Mouse (Mus musculus) embryo, embryonic 9.5 days (tissue): ENCODE measurements at regions not wholly inside any gene's neighbourhood (a gene's known extent, or its start where the extent isn't known, plus 50 kb on each side); places are given as distances from the start of the nearest gene placed in this dataset.
"Not testable (repeated sequence)": the region's sequence is repeated elsewhere in the genome, so short reads cannot be mapped to it uniquely, and the experiment has no call there.

Experiments
- DNase-seq: peaks from one replicate; pipeline ENCODE4 v3.0.0-alpha.2; 2017; ENCODE audit errors: extremely low spot score

- not testable (repeated sequence) for DNase-seq
These were observed 95.1 kb downstream of the Stard3nl start for GRCm38 (mm10) chr13:19300320-19301011.

GRCm38 (mm10) chr13:19296325-19296724 lies 99.3 kb downstream of the Stard3nl start:
- no peak for DNase-seq

GRCm38 (mm10) chr13:19293041-19293440 lies 102.6 kb downstream of the Stard3nl start:
- DNase-seq: no peak

GRCm38 (mm10) chr13:19283161-19283560 lies 112.4 kb downstream of the Stard3nl start:
- no peak for DNase-seq

- not testable (repeated sequence) for DNase-seq
These were observed 122.9 kb downstream of the Stard3nl start for GRCm38 (mm10) chr13:19272548-19273295.

- DNase-seq: not testable (repeated sequence)
These were observed 130.6 kb downstream of the Stard3nl start for GRCm38 (mm10) chr13:19264996-19265395.

- not testable (repeated sequence) for DNase-seq
These were observed 149.0 kb downstream of the Stard3nl start for GRCm38 (mm10) chr13:19246558-19246957.

- DNase-seq: not testable (repeated sequence)
These were observed 153.0 kb downstream of the Stard3nl start for GRCm38 (mm10) chr13:19242580-19242979.

- peak; percentile 35 for DNase-seq
These were observed 159.3 kb downstream of the Stard3nl start for GRCm38 (mm10) chr13:19236340-19236739.

- DNase-seq: no peak
These were observed 160.8 kb downstream of the Stard3nl start for GRCm38 (mm10) chr13:19234700-19235374.

- DNase-seq: not testable (repeated sequence)
These were observed 175.6 kb downstream of the Stard3nl start for GRCm38 (mm10) chr13:19220004-19220403.

- not testable (repeated sequence) for DNase-seq
These were observed 176.1 kb downstream of the Stard3nl start for GRCm38 (mm10) chr13:19219383-19219991.

- no peak for DNase-seq
These were observed 190.9 kb downstream of the Stard3nl start for GRCm38 (mm10) chr13:19204669-19205068.

GRCm38 (mm10) chr13:19202320-19202719 lies 193.3 kb downstream of the Stard3nl start:
- not testable (repeated sequence) for DNase-seq
